Mouse (Mus musculus) limb, embryonic 11.5 days (tissue): Measurements from ENCODE around the gene Focad. TPM values are rescaled to one million over a fixed set of nuclear protein-coding genes. Genes with fewer than 3 reads are reported as not detected.

Experiments
- ATAC-seq: fragments of 200-750 bp; cut with Nextera tagmentation; 2 replicates; pipeline ENCODE4 v1.8.0; 2017; ENCODE audit warnings: low read depth; ENCODE audit not compliant: insufficient number of reproducible peaks, low FRiP score, low TSS enrichment
- DNase-seq: peaks from one replicate; pipeline ENCODE4 v3.0.0-alpha.2; 2015; ENCODE audit warnings: low spot score
- H3K27ac ChIP-seq: fragments of 300-500 bp; sonication (generic); replicated peaks from 2 replicates; pipeline ENCODE4 v1.5.1; 2014; ENCODE audit warnings: low read depth, mild to moderate bottlenecking, low read length
- H3K27me3 ChIP-seq: fragments of 300-500 bp; sonication (generic); 2 replicates; pipeline ENCODE4 v1.6.1; 2014; ENCODE audit warnings: mild to moderate bottlenecking, low read length, mixed read lengths; ENCODE audit not compliant: control insufficient read depth, insufficient read depth
- H3K36me3 ChIP-seq: fragments of 300-500 bp; sonication (generic); 2 replicates; pipeline ENCODE4 v1.6.1; 2014; ENCODE audit warnings: mild to moderate bottlenecking, low read length, moderate library complexity, mixed read lengths; ENCODE audit not compliant: control insufficient read depth, insufficient read depth
- H3K4me1 ChIP-seq: fragments of 300-500 bp; sonication (generic); 2 replicates; pipeline ENCODE4 v1.6.1; 2014; ENCODE audit warnings: low read length, mixed read lengths; ENCODE audit not compliant: control insufficient read depth, insufficient read depth
- H3K4me2 ChIP-seq: fragments of 300-500 bp; sonication (generic); 2 replicates; pipeline ENCODE4 v1.6.1; 2014; ENCODE audit warnings: low read depth, mild to moderate bottlenecking, moderate library complexity; ENCODE audit not compliant: severe bottlenecking
- H3K4me3 ChIP-seq: fragments of 300-500 bp; sonication (generic); 2 replicates; pipeline ENCODE4 v1.5.1; 2014; ENCODE audit warnings: low read depth, low read length
- H3K9ac ChIP-seq: fragments of 300-500 bp; sonication (generic); 2 replicates; pipeline ENCODE4 v1.6.1; 2014; ENCODE audit warnings: mild to moderate bottlenecking, low read length
- H3K9me3 ChIP-seq: fragments of 300-500 bp; sonication (generic); 2 replicates; pipeline ENCODE4 v1.6.1; 2016; ENCODE audit warnings: low read length; ENCODE audit not compliant: control insufficient read depth
- WGBS: fragments of 180-500 bp; shearing (Covaris S2); extraction: QIAGEN DNeasy Blood & Tissue Kit; methylation state at CpG from one replicate; pipeline ENCODE4 v1.1.7; 2014; 5-methylcytosine and 5-hydroxymethylcytosine counted together
- polyA plus RNA-seq: library from polyadenylated mRNA; unstranded; fragments of >200 nt; fragmentation: Nextera tagmentation; extraction: Ambion mirVana; gene quantifications from 2 replicates; pipeline ENCODE4 v1.2.1, GENCODE M21; 2014

The Focad gene
- polyA plus RNA-seq, 1 experiment from 2014 or later = 13.9 TPM

DNA sequence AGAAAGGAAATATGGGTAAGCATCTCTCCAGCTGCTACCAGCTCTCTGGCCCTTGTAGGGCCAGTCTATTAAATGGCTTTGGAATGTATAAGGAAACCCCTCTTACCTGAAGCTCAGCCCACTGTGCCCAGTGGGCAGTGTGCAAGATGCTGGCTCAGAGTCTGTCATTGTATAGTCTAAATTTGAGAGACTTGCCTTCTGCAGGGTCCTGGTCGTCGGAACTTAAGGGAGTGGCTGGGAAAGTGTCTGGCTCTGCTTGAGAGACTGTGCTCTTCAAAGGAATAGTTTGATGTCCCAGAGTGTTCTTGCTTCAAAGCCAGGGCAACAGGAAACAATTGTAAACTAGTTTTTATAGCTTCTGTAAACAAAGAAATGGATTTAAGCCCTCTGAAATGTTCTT lies 41.5 kb downstream of the Focad start:
- peak overlapping the region; percentile 75 for H3K27ac ChIP-seq
- H3K4me1 ChIP-seq = peaks cover 14% of the 10 kb centered on the region
- no peak overlapping the region for H3K4me3 ChIP-seq
- ATAC-seq (peak; percentile 39; the same call in 1 of the 2 replicates), DNase-seq (peak; percentile 50)
- H3K9ac ChIP-seq = no peak overlapping the region
- H3K27me3 ChIP-seq = no peaks in the 10 kb centered on the region
- no peaks in the 10 kb centered on the region for H3K36me3 ChIP-seq
- WGBS = 0% methylated on average over 2 of the region's 2 CpGs
- H3K9me3 ChIP-seq = no peaks in the 10 kb centered on the region
- peak overlapping the region; percentile 7; the same call in 1 of the 2 replicates for H3K4me2 ChIP-seq

DNA sequence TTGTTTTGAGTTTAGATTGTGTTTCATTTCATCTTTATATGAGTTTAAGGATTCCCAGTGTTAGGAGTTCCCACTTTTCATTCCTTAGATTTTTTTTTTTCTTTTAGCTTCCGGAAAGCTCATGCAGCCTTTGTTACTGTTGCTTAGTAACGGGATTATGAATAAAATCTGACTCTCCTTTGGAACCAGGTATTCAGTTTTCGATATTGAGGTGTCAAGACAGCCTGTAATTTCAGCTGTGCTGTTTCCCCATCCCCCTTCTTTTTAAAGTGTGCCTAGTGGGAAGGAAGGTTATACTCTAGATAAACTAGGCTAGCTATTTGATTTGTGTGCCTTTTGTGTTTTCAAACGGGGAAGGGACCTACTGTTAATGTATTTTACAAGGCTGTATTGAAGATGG lies 42.1 kb downstream of the Focad start:
- peaks cover 14% of the 10 kb centered on the region for H3K4me1 ChIP-seq
- H3K27me3 ChIP-seq = no peaks in the 10 kb centered on the region
- H3K27ac ChIP-seq = no peak overlapping the region
- no peak overlapping the region for H3K9ac ChIP-seq
- DNase-seq (no peak), ATAC-seq (no peak)
- no peak overlapping the region for H3K4me2 ChIP-seq
- 39% methylated on average over 4 of the region's 4 CpGs for WGBS
- H3K4me3 ChIP-seq = no peak overlapping the region
- no peaks in the 10 kb centered on the region for H3K36me3 ChIP-seq
- H3K9me3 ChIP-seq = no peaks in the 10 kb centered on the region

DNA sequence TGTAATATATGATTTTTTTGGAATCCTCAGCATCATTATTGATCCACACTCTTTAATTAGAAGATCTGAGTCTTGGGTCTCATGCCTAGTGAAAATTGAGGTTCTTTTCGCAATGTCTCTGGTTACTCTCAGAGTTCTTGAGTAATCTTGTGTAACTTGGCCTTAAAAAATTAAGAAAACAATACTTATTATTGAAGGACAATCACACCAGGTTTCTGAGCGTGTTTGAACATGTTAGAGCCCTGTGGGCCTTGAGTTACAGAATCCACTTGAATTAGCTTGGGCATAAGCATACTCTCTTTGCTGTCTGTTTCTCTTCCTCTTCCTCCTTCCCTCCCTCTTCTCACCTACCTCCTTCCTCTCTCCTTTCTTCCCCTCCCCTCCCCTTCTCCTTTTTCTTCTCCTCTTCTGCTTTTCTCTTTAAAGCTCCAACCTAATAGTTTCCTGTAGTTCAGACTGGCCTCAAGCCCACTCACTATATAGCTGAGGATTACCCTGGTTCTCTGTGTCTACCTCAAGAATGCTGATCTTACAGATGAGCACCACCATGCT lies 44.0 kb downstream of the Focad start:
- ATAC-seq (no peak), DNase-seq (no peak)
- no peak overlapping the region for H3K27ac ChIP-seq
- no peak overlapping the region for H3K4me2 ChIP-seq
- no peak overlapping the region for H3K4me3 ChIP-seq
- no peaks in the 10 kb centered on the region for H3K27me3 ChIP-seq
- no peaks in the 10 kb centered on the region for H3K36me3 ChIP-seq
- H3K9ac ChIP-seq = no peak overlapping the region
- no peaks in the 10 kb centered on the region for H3K9me3 ChIP-seq
- 94% methylated on average over 2 of the region's 2 CpGs for WGBS
- H3K4me1 ChIP-seq = peaks cover 14% of the 10 kb centered on the region

DNA sequence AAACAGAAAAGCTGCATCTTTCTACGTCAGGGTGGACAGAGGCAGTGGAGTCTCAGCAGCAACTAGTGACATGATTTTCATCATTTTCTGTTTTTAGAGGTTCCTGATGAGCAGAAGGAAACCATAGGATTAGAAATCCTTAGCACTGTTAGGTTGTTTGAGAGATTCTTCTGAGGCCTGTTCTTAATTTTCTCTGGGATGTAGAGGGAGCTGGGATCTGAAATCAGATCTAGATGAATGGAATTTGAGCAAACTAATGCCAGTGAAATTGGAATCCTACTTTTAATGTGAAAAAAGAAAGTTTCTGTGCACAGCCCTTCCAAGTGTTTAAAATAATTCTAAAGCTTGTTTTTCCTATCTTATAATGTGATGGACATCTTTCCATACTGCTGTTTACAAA lies 55.0 kb downstream of the Focad start:
- no peak overlapping the region for H3K4me2 ChIP-seq
- no peak overlapping the region for H3K4me3 ChIP-seq
- H3K9me3 ChIP-seq = no peaks in the 10 kb centered on the region
- DNase-seq = no peak
- no peaks in the 10 kb centered on the region for H3K36me3 ChIP-seq
- no peak for ATAC-seq
- H3K9ac ChIP-seq = no peak overlapping the region
- WGBS = 76% methylated on average over 1 of the region's 1 CpGs
- no peaks in the 10 kb centered on the region for H3K27me3 ChIP-seq
- H3K4me1 ChIP-seq = no peaks in the 10 kb centered on the region
- H3K27ac ChIP-seq = no peak overlapping the region

DNA sequence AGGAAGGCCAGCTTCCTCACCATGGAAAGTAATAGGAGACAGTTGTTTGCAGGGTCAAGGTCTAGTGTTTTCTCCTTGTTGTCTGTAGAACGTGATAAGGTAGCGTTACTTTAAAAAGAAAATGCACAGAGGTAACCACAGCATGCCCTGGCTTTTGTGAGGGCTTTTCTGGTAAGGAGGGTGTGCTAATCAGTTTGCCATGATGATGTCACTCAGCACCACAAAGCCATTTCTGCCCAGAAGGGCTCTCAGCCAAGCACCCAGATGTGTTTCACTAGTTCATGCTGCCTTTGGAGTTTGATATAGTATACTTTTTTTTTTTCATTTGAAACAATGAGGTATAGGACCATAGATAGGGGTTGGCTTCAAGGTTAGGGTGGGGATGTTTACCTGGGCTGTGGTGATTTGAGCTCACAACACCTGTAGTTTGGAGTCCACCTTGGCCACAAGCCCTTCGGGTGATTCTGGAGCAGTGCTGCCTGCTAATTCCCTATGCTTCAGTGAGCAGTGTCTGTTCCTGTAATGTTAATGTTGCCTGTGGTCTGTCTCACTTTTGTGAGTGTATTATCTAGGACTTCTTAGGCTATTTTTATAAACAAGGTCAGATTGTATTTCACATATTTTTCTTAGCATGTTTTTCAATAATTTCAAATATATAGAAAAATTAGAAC lies 61.2 kb downstream of the Focad start:
- DNase-seq (no peak), ATAC-seq (no peak)
- Histone ChIP-seq H3K27ac (no peak overlapping the region), H3K27me3 (no peaks in the 10 kb centered on the region), H3K9me3 (no peaks in the 10 kb centered on the region), H3K9ac (no peak overlapping the region), H3K36me3 (no peaks in the 10 kb centered on the region), H3K4me2 (no peak overlapping the region), H3K4me3 (no peak overlapping the region), H3K4me1 (no peaks in the 10 kb centered on the region)
- 95% methylated on average over 3 of the region's 3 CpGs for WGBS

DNA sequence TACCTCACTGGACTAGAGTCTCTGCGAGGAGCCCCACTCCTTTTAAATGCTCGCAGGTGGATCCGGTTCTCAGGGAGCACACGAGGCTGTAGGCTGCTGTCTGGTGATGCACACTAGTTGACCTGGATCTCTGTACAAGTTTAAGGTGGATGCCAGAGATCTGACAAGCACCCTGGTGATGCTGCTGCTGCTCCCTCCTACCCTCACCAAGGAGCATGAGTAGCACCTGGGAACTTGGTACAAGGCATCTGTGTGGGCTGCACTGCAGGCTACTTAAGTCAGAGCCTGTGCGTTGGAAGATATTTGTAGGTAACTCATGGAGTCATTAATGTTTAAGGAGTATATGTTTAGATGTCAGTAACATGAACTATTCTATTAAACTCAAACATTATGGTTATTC lies 62.5 kb downstream of the Focad start:
- Histone ChIP-seq H3K27me3 (no peaks in the 10 kb centered on the region), H3K4me2 (no peak overlapping the region), H3K27ac (no peak overlapping the region), H3K36me3 (no peaks in the 10 kb centered on the region), H3K4me3 (no peak overlapping the region), H3K9me3 (no peaks in the 10 kb centered on the region), H3K9ac (no peak overlapping the region), H3K4me1 (no peaks in the 10 kb centered on the region)
- DNase-seq = no peak
- ATAC-seq = no peak
- 87% methylated on average over 5 of the region's 5 CpGs for WGBS

DNA sequence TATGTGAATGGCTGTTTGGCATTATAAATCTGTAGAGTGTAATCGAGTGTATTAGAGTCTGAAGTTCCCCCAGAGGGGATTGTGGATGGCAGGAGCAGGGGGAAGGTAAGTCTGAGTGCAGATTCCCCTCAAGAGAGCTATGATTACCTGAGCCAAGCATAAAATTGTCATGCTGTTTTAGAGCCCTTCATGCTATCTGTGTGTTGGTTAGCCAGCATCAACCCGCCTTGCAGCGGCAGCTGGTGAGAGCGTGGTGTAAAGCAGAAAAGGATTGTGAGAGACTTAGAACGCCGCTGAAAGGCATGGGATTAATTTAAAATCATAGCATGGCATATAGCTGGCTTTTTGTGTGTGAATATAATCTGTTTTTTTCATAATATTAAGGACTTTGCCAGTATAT lies 63.2 kb downstream of the Focad start:
- Histone ChIP-seq H3K9ac (no peak overlapping the region), H3K4me3 (no peak overlapping the region), H3K27me3 (no peaks in the 10 kb centered on the region), H3K4me2 (no peak overlapping the region), H3K27ac (no peak overlapping the region), H3K9me3 (no peaks in the 10 kb centered on the region), H3K4me1 (no peaks in the 10 kb centered on the region), H3K36me3 (no peaks in the 10 kb centered on the region)
- DNase-seq (no peak), ATAC-seq (no peak)
- WGBS = 75% methylated on average over 6 of the region's 6 CpGs

DNA sequence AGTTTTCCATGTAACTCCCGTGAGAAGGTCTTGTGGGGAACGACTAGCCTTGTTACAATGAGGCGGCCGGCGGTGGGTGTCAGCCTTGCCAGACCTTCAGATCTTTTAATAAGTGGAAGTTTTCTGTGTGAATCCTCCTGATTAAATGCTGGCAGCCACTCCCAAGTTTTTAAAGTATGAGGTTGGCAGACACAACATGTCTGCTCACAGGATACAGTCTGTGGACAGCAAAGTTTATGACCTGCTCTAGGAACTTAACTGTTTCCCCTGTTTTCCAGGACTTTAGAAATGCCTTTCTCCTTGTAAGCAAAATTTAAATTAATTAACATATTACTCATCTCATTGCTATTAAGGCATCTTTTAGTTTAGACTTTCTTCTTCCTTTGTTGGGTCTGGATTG lies 64.8 kb downstream of the Focad start:
- ATAC-seq = no peak
- no peak for DNase-seq
- 87% methylated on average over 5 of the region's 5 CpGs for WGBS
- Histone ChIP-seq H3K27ac (no peak overlapping the region), H3K9me3 (no peaks in the 10 kb centered on the region), H3K9ac (no peak overlapping the region), H3K4me1 (no peaks in the 10 kb centered on the region), H3K27me3 (no peaks in the 10 kb centered on the region), H3K4me3 (no peak overlapping the region), H3K4me2 (no peak overlapping the region), H3K36me3 (no peaks in the 10 kb centered on the region)

DNA sequence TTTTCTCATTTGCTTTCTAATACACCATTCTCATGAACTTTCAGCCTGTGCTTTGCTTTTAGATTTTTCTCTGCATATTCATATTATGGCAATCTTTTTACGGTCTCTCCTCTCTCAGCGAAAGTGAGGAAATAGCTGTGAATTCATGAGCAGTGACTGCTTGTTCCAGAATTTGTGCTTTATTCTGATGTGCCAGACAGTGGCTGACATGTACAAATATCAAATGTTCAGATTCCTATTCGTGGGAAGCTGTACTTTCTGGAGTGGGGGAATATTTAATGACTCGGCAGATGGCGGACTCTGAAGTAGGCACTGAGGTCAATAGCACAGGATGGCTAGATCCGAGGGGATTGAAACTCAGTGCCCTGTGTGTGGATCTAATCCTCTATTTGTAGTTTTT lies 65.3 kb downstream of the Focad start:
- Histone ChIP-seq H3K9ac (no peak overlapping the region), H3K27me3 (no peaks in the 10 kb centered on the region), H3K4me1 (no peaks in the 10 kb centered on the region), H3K4me3 (no peak overlapping the region), H3K9me3 (no peaks in the 10 kb centered on the region), H3K36me3 (no peaks in the 10 kb centered on the region), H3K27ac (no peak overlapping the region), H3K4me2 (no peak overlapping the region)
- WGBS = 82% methylated on average over 6 of the region's 6 CpGs
- no peak for DNase-seq
- ATAC-seq = no peak
